Mouse (Mus musculus): Measurements from ENCODE around the gene Arf1. TPM values are rescaled to one million over a fixed set of nuclear protein-coding genes. Genes with fewer than 3 reads are reported as not detected.
A peak's percentile ranks its signal among the peaks of the same experiment; 100 is the strongest.

The Arf1 gene
- total RNA-seq, 1 experiment: 347 TPM

- H3K36me3 ChIP-seq (ENCODE audit: control insufficient read depth, insufficient read depth, low read length, poor library complexity, severe bottlenecking): no peaks in the 10 kb centered on the region
- H3K9ac ChIP-seq (ENCODE audit: insufficient read depth, low read depth, low read length, poor library complexity, severe bottlenecking): no peak overlapping the region
- in situ Hi-C loops (cut with MboI; ENCODE audit: low sequenced_read_pairs in 2 of 2, unreplicated experiment in 2 of 2): no loop called here
- no peak overlapping the region for H3K27ac ChIP-seq (ENCODE audit: insufficient read depth, low read depth, low read length, poor library complexity, severe bottlenecking)
- no peak for DNase-seq (ENCODE audit: low read depth, low spot score)
- peaks cover 0 to 7% of the 10 kb centered on the region in 2 experiments; a peak in 1 of 4 replicates for H3K4me1 ChIP-seq (ENCODE audit: control insufficient read depth in 2 of 2, insufficient read depth in 2 of 2, low read length in 2 of 2, poor library complexity in 1 of 2)
- no peaks in the 10 kb centered on the region for H3K9me3 ChIP-seq (ENCODE audit: control insufficient read depth, insufficient read depth, low read depth, low read length)
- TF ChIP-seq MAFK (IDR thresholded peaks at IDR 0.05; ENCODE audit: insufficient read depth, low read depth, low read length): no peak
- no peak overlapping the region for H3K4me3 ChIP-seq (ENCODE audit: insufficient read depth in 1 of 2, low read depth in 1 of 2, low read length in 2 of 2, poor library complexity in 1 of 2, severe bottlenecking in 1 of 2)
These were observed 62.3 kb downstream of the Arf1 start for GRCm38 (mm10) chr11:59165616-59166241.

GRCm38 (mm10) chr11:59164384-59164783, 63.7 kb downstream of the Arf1 start:
- Histone ChIP-seq H3K4me1 (ENCODE audit: control insufficient read depth in 2 of 2, insufficient read depth in 2 of 2, low read length in 2 of 2, poor library complexity in 1 of 2) (peaks cover 0 to 7% of the 10 kb centered on the region in 2 experiments; a peak in 1 of 4 replicates), H3K4me3 (ENCODE audit: insufficient read depth in 1 of 2, low read depth in 1 of 2, low read length in 2 of 2, poor library complexity in 1 of 2, severe bottlenecking in 1 of 2) (peak overlapping the region in 1 of 2 experiments; percentile 88; a peak in 1 of 4 replicates), H3K27ac (ENCODE audit: insufficient read depth, low read depth, low read length, poor library complexity, severe bottlenecking) (no peak overlapping the region), H3K9me3 (ENCODE audit: control insufficient read depth, insufficient read depth, low read depth, low read length) (no peaks in the 10 kb centered on the region), H3K36me3 (ENCODE audit: control insufficient read depth, insufficient read depth, low read length, poor library complexity, severe bottlenecking) (no peaks in the 10 kb centered on the region), H3K9ac (ENCODE audit: insufficient read depth, low read depth, low read length, poor library complexity, severe bottlenecking) (peak overlapping the region; percentile 26; the same call in 1 of the 2 replicates)
- DNase-seq (ENCODE audit: low read depth, low spot score): no peak
- in situ Hi-C loops (cut with MboI; ENCODE audit: low sequenced_read_pairs in 2 of 2, unreplicated experiment in 2 of 2): no loop called here
- TF ChIP-seq MAFK (IDR thresholded peaks at IDR 0.05; ENCODE audit: insufficient read depth, low read depth, low read length): no peak
- no peak for TF ChIP-seq HCFC1 (IDR thresholded peaks at IDR 0.05; ENCODE audit: borderline replicate concordance, insufficient read depth, low read length)
- TF ChIP-seq CHD2 (IDR thresholded peaks at IDR 0.05; ENCODE audit: low read depth, low read length): no peak
- TF ChIP-seq ZNF384 (IDR thresholded peaks at IDR 0.05; ENCODE audit: low read depth, low read length): no peak
- no peak for TF ChIP-seq ZC3H11A (IDR thresholded peaks at IDR 0.05; ENCODE audit: borderline replicate concordance, low read depth, low read length)

- H3K27ac ChIP-seq (ENCODE audit: insufficient read depth, low read depth, low read length, poor library complexity, severe bottlenecking): peak within 1 kb of the TSS; percentile 94
- H3K9ac ChIP-seq (ENCODE audit: insufficient read depth, low read depth, low read length, poor library complexity, severe bottlenecking): peak within 1 kb of the TSS; percentile 95
- TF ChIP-seq HCFC1 (IDR thresholded peaks at IDR 0.05; ENCODE audit: borderline replicate concordance, insufficient read depth, low read length): peak; percentile 64; the same call in 1 of the 2 replicates
- TF ChIP-seq ZNF384 (IDR thresholded peaks at IDR 0.05; ENCODE audit: low read depth, low read length): no peak
- in situ Hi-C loops (cut with MboI; ENCODE audit: low sequenced_read_pairs in 2 of 2, unreplicated experiment in 2 of 2): no loop called here
- DNase-seq (ENCODE audit: low read depth, low spot score): peak; percentile 96
- H3K4me3 ChIP-seq (ENCODE audit: insufficient read depth in 1 of 2, low read depth in 1 of 2, low read length in 2 of 2, poor library complexity in 1 of 2, severe bottlenecking in 1 of 2): peak within 1 kb of the TSS; percentile 88
- H3K9me3 ChIP-seq (ENCODE audit: control insufficient read depth, insufficient read depth, low read depth, low read length): no peaks in the 10 kb centered on the region
- H3K36me3 ChIP-seq (ENCODE audit: control insufficient read depth, insufficient read depth, low read length, poor library complexity, severe bottlenecking): no peaks in the 10 kb centered on the region
- peaks cover 0 to 9% of the 10 kb centered on the region in 2 experiments; a peak in 1 of 4 replicates for H3K4me1 ChIP-seq (ENCODE audit: control insufficient read depth in 2 of 2, insufficient read depth in 2 of 2, low read length in 2 of 2, poor library complexity in 1 of 2)
These were observed 64.5 kb downstream of the Arf1 start, which contains the start of gene Iba57 for GRCm38 (mm10) chr11:59163255-59164236. Iba57 (minus strand) TSS chr11:59163739.

DNA sequence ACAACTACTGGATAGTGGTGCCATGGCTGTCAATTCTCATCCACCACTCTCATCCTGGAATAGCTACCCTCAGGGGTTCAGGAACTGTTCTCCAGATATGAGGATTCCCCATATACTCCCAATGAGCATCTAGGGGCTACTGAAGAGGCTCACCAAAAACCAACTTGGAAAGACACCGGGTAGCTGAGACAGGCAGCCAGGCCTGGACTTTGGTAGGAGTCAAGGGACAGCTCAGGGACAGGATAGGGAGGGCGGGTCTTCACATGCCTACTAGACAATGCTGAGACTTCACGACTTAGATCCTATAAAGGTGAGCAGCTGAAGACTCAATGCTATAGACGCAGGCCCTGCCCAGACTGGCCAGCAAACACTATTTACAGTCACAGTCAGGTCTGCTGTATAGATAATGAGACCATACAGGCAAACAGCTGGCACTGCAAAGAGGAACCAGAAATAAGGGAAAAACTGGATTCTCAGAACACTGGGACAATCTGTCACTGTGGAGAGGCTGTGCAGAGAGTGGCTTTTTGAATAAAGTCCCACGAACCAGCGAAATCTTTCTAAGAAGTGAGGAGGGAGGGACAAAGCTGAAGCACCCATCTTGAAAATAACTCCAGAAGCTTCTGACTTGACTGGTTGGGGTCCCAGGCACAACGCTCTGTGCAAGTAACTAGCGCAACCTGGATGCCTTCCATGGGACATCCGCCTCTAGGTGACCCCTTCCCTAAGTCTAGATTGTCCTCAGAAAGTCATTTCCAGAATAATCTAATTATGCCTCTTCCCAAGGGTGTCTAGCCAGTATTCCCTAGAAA, 65.4 kb downstream of the Arf1 start:
- Histone ChIP-seq H3K27ac (ENCODE audit: insufficient read depth, low read depth, low read length, poor library complexity, severe bottlenecking) (no peak overlapping the region; the same call in 1 of the 2 replicates), H3K4me3 (ENCODE audit: insufficient read depth in 1 of 2, low read depth in 1 of 2, low read length in 2 of 2, poor library complexity in 1 of 2, severe bottlenecking in 1 of 2) (peak overlapping the region; percentile 29 to 88), H3K9ac (ENCODE audit: insufficient read depth, low read depth, low read length, poor library complexity, severe bottlenecking) (peak overlapping the region; percentile 40; the same call in 1 of the 2 replicates), H3K4me1 (ENCODE audit: control insufficient read depth in 2 of 2, insufficient read depth in 2 of 2, low read length in 2 of 2, poor library complexity in 1 of 2) (peaks cover 0 to 10% of the 10 kb centered on the region in 2 experiments; a peak in 1 of 4 replicates), H3K9me3 (ENCODE audit: control insufficient read depth, insufficient read depth, low read depth, low read length) (no peaks in the 10 kb centered on the region), H3K36me3 (ENCODE audit: control insufficient read depth, insufficient read depth, low read length, poor library complexity, severe bottlenecking) (no peaks in the 10 kb centered on the region)
- TF ChIP-seq MAFK (IDR thresholded peaks at IDR 0.05; ENCODE audit: insufficient read depth, low read depth, low read length) (no peak), ZNF384 (IDR thresholded peaks at IDR 0.05; ENCODE audit: low read depth, low read length) (no peak), HCFC1 (IDR thresholded peaks at IDR 0.05; ENCODE audit: borderline replicate concordance, insufficient read depth, low read length) (no peak), CHD2 (IDR thresholded peaks at IDR 0.05; ENCODE audit: low read depth, low read length) (no peak), ZC3H11A (IDR thresholded peaks at IDR 0.05; ENCODE audit: borderline replicate concordance, low read depth, low read length) (no peak)
- in situ Hi-C loops (cut with MboI; ENCODE audit: low sequenced_read_pairs in 2 of 2, unreplicated experiment in 2 of 2): no loop called here
- no peak for DNase-seq (ENCODE audit: low read depth, low spot score)

Other genes starting within 250 kb of the Arf1 start
- gene Obscn, start 91.9 kb downstream of the Arf1 start, total RNA-seq (2012; rRNA removed): 0.36 and 0.58 TPM in 2 replicates
- 3.2 and 4.7 TPM in 2 replicates for gene Iba57, start 64.5 kb downstream of the Arf1 start, total RNA-seq (2012; rRNA removed)
- 0.26 TPM in 1 of 2 replicates, not detected in the other for gene Gjc2, start 45.1 kb downstream of the Arf1 start, total RNA-seq (2012; rRNA removed)
- gene Guk1, start 36.1 kb downstream of the Arf1 start, total RNA-seq (2012; rRNA removed): 188 and 238 TPM in 2 replicates
- 66.4 TPM in 2 replicates for gene Mrpl55, start 25.8 kb downstream of the Arf1 start, total RNA-seq (2012; rRNA removed)
- gene 2310033P09Rik, start 19.9 kb downstream of the Arf1 start, total RNA-seq (2012; rRNA removed): 14.4 and 15.5 TPM in 2 replicates
- gene Wnt3a, start 62.5 kb upstream of the Arf1 start, total RNA-seq (2012; rRNA removed): 0.85 and 1.8 TPM in 2 replicates
- 3.0 and 5.8 TPM in 2 replicates for gene Wnt9a, start 78.7 kb upstream of the Arf1 start, total RNA-seq (2012; rRNA removed)
- 0.53 and 1.5 TPM in 2 replicates for gene Prss38, start 147.4 kb upstream of the Arf1 start, total RNA-seq (2012; rRNA removed)
- gene Jmjd4, start 221.8 kb upstream of the Arf1 start, total RNA-seq (2012; rRNA removed): 14.1 and 14.7 TPM in 2 replicates
- 44.3 and 60.5 TPM in 2 replicates for gene Snap47, start 222.9 kb upstream of the Arf1 start, total RNA-seq (2012; rRNA removed)
- gene Zfp867, start 244.2 kb upstream of the Arf1 start, total RNA-seq (2012; rRNA removed): 4.8 and 5.9 TPM in 2 replicates